Mouse (Mus musculus) spleen, adult 18-20 months (tissue): ENCODE measurements around the gene Mob3b.

Experiments
- DNase-seq, 2 experiments: peaks; one replicate each; pipeline ENCODE4 v3.0.0; 2022; ENCODE audit warnings: mixed read lengths in 2 of 2

Mob3b gene

GRCm38 (mm10) chr4:35156751-35157611 is at the start of gene Mob3b:
TSS of gene Mob3b (minus strand) at chr4:35157484.
- DNase-seq: peak; percentile 77 to 92

- no peak for DNase-seq
These were observed 47.4 kb upstream of the Mob3b start for GRCm38 (mm10) chr4:35204659-35205058.

DNA sequence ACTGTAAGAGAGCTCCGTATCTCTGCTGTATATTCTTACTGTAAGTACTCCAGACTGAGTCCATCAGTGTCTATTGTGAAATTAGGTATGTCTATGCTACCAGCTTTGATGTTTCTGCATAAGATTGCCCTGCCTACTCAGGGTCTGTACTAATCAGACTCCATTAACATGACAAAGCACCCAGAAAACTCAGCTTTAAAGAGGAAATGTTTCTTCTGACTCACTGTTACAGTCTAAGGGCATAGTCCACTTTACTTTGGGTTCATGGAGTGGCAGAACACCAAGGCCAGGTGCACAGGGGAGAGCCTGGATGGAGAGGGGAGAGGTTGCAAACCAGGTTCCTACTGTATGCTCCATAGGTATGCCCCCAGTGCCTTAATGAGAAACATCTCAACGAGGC is 46.4 kb upstream of the Mob3b start:
- DNase-seq: no peak

GRCm38 (mm10) chr4:35201700-35202099 is 44.4 kb upstream of the Mob3b start:
- DNase-seq: no peak

DNA sequence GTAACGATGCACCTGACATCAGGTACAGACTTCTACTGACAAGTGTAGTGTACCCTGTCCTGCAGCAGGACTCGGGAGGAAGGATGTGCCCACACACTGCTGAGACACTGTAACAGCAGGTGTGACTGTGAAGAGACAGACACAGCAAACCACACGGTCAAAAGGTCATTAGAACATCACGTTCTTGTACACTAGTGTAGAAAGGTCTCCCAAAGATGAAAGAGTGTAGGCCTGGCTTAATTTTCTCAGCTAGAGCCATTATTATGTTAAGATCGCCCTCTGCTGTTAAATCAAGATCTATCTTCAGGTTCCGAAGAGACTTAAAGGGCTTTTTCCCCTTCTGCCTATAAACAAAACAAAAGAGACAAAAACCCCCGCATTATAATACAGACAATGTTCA is 35.4 kb upstream of the Mob3b start:
- DNase-seq: no peak

- no peak for DNase-seq
These were observed 32.5 kb upstream of the Mob3b start for GRCm38 (mm10) chr4:35189794-35190193.

- DNase-seq: no peak
These were observed 30.5 kb upstream of the Mob3b start for GRCm38 (mm10) chr4:35187617-35188326.

DNA sequence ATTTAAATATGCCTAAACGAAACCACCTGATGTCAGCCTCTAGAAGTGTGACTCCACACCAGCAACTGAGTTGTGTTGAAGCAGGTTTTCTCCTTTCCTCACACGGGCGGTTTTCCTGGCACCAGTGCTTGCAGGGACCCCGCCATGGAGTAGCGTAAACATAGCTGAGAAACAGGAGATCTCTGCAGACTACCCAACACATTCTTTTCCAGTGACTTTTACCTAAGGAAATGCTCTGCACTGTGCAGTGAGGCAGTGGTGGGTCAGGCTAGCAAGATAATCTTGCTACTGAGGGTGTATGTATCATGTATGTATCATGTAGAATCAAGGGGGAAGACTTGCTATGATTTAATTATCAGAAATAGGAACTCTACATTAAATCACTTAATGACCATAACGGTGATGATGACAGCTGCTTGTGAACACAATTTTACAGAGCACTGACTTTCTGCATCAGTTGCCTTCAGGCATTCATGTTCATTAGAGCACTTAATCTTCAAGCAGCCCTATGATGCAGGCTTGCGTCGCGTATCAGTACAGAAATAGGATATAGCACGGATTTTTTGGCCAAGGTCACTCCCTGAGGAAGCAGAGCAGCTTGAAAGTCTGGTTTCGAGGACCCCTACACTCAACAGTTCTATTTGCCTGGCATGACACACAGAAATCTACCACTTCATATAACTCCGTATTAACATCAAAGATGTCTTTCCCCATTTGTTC is 20.8 kb upstream of the Mob3b start:
- DNase-seq: no peak

GRCm38 (mm10) chr4:35175566-35175965 is 18.3 kb upstream of the Mob3b start:
- DNase-seq: no peak

DNA sequence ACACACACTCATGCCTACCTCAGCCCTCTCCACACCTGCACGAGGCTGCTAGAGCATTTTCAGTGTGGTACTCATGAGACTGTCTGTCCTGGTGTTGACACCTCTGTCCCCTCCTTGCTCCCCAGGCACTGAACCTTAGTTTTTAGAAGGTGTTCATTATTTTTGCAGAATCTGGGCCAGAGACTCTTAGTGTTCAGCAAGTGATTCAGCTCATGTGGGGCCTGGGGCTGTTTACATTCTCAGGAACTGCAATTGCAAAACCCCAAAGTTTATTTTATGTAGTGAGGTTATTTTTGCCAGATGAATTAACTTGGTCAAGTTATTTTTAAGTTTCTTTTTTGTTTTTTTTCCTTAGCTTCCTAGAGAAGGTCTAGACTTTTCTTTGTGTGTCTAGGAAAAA is 16.3 kb upstream of the Mob3b start:
- no peak for DNase-seq

DNA sequence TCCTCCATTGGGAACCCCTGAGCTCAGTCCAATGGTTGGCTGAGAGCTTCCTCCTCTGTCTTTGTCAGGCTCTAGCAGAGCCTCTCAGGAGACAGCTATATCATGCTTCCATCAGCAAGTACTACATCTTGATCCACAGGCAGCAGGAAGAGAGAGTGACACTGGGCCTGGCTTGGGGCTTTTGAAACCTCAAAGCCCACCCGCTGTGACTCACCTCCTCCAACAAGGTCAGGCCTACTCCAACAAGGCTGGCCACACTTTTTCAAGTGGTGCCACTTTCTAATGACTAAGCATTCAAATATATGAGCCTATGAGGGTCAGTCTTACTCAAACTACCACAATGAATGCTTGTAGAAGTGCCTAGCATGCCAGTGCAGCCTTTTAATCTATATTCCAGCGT is 15.2 kb upstream of the Mob3b start:
- no peak for DNase-seq

GRCm38 (mm10) chr4:35169571-35170125 is 12.4 kb upstream of the Mob3b start:
- DNase-seq: no peak

- DNase-seq: no peak
These were observed 10.6 kb upstream of the Mob3b start for GRCm38 (mm10) chr4:35167855-35168254.

GRCm38 (mm10) chr4:35165947-35166346 is 8.7 kb upstream of the Mob3b start:
- DNase-seq: no peak

GRCm38 (mm10) chr4:35165275-35165674 is 8.0 kb upstream of the Mob3b start:
- DNase-seq: no peak

- DNase-seq: peak in 1 of 2 experiments; percentile 4
These were observed 531 bp upstream of the Mob3b start for GRCm38 (mm10) chr4:35157815-35158214.

GRCm38 (mm10) chr4:35156149-35156611 is 1.1 kb downstream of the Mob3b start:
- DNase-seq: peak; percentile 55 to 68

GRCm38 (mm10) chr4:35155132-35155922 is 2.0 kb downstream of the Mob3b start:
- DNase-seq: peak; percentile 52 to 66

GRCm38 (mm10) chr4:35154051-35154450 is 3.2 kb downstream of the Mob3b start:
- no peak for DNase-seq

DNA sequence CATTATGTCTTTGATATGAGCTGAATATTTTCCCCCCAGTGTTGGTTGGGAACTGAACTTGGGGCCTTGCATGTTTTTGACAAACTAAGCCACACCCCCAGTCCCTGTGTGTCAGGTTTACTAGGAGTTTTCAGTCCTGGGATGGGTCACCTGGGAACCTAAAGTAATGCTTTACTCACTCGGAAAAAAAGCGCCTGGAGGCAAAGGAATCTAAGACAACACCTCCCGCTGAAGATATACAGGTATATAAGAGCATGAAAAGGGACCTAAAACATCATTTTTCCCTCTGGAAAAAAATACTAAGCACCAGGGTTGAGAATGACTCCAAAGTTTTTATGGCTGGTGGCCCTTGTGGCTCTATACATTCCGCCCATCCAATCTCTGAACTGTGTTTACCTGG is 5.5 kb downstream of the Mob3b start, which contains the start of gene Ifnk:
Gene Ifnk (plus strand): TSS at position 301 of the 400 bp plus-strand sequence.
- no peak for DNase-seq

DNA sequence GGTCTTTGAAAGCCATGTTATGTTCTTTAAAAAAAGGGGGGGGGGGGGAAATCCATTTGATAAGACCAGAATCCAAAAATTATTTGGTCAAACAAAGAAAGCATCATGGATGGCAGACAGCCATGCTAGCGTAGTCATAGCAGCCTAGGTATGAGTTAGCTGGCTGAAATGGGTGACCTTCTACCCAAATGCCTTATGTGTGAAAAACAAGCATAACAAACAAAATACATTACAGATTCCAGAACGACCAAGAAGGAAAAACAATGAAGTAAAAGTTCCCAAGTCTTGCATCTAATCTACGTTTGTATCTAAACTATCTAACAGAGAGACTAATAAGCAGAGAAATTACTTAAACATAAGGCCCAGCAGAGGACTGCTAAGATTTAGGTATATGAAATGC is 6.6 kb downstream of the Mob3b start:
- DNase-seq: no peak

DNA sequence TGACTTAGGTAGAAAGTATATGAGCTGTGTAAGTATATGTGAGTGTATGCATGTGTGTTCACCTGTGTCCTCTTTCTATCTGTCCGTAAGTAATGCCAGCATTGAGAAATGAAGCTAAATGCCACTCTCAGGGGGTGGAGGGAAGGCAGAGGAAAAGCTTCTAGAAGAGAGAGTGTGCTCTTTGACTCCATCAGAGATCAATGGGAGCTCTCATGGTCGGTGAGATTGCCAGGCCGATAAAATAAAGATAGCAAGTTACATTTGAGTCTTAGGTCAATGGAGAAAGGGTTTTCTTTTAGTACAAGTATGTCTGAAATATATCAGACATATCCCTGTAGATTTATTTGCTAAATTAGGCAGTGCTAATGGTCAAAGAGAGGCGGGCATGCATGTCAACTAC is 9.0 kb downstream of the Mob3b start:
- no peak for DNase-seq
